Mouse (Mus musculus) stomach, postnatal 0 days (tissue): Measurements from ENCODE around the gene Specc1.

ENCODE experiments used
- CTCF ChIP-seq: IDR thresholded peaks from 2 replicates; pipeline ENCODE4 v1.5.1; 2016; ENCODE audit warnings: antibody characterized with exemption, low read depth, mild to moderate bottlenecking, moderate library complexity
- EP300 ChIP-seq: optimal IDR thresholded peaks from 2 replicates; pipeline ENCODE3; 2016; ENCODE audit warnings: antibody characterized with exemption

DNA sequence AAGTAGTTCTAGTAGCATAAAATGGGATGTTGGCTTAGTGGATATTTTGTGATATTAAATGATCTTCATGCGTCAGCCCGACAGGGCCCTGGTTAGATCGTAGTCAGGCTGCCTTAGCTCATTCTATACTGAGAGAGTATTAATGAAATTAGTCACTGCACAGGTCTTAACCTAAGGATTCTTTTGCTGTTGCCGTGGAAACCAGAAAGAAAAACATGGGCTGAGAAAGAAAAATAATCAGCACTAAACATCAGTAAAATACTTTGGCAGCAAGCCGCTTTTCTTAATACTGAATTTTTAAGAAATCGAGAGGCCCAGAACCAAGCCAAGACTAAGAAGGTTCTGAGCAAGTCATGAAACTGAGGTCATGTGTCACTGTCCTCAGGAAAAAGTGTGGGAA lies 70.7 kb downstream of the Specc1 start:
- TF ChIP-seq CTCF (no peak), EP300 (no peak)
